Mouse (Mus musculus) ES-Bruce4 (cell line): ENCODE data around the gene Strip1. TPM values are rescaled to one million over a fixed set of nuclear protein-coding genes. Genes with fewer than 3 reads are reported as not detected.
A peak's percentile ranks its signal among the peaks of the same experiment; 100 is the strongest.

ENCODE experiments used
- H3K27ac ChIP-seq: 2 replicates; pipeline ENCODE4 v1.5.1; 2012; ENCODE audit warnings: low read length, inconsistent platforms; ENCODE audit not compliant: insufficient read depth
- H3K27me3 ChIP-seq: 2 replicates; pipeline ENCODE4 v1.6.1; 2012; ENCODE audit warnings: mild to moderate bottlenecking, low read length, inconsistent platforms; ENCODE audit not compliant: control insufficient read depth, poor library complexity, insufficient read depth, severe bottlenecking
- H3K36me3 ChIP-seq: 2 replicates; pipeline ENCODE4 v1.6.1; 2012; ENCODE audit warnings: inconsistent platforms, mild to moderate bottlenecking, low read length, moderate library complexity; ENCODE audit not compliant: control insufficient read depth, poor library complexity, insufficient read depth, severe bottlenecking
- H3K4me1 ChIP-seq: one replicate; pipeline ENCODE4 v1.8.1; 2011; ENCODE audit warnings: low read length; ENCODE audit not compliant: control insufficient read depth, insufficient read depth
- H3K4me3 ChIP-seq: 2 replicates; pipeline ENCODE4 v1.5.1; 2011; ENCODE audit warnings: low read depth, mild to moderate bottlenecking, low read length
- H3K9ac ChIP-seq: 2 replicates; pipeline ENCODE4 v1.6.1; 2012; ENCODE audit warnings: low read depth, mild to moderate bottlenecking, inconsistent platforms; ENCODE audit not compliant: poor library complexity, severe bottlenecking
- H3K9me3 ChIP-seq: replicated peaks from 2 replicates; pipeline ENCODE4 v1.6.1; 2012; ENCODE audit warnings: mild to moderate bottlenecking, low read length, inconsistent platforms; ENCODE audit not compliant: control insufficient read depth, poor library complexity, insufficient read depth, severe bottlenecking
- CTCF ChIP-seq: IDR thresholded peaks from one replicate; pipeline ENCODE4 v1.8.1; 2011; ENCODE audit warnings: low read depth, low read length
- EP300 ChIP-seq: IDR thresholded peaks from 2 replicates; pipeline ENCODE4 v1.6.1; 2011; ENCODE audit warnings: low read depth, low read length; ENCODE audit not compliant: insufficient read depth
- POLR2A ChIP-seq: IDR thresholded peaks from one replicate; pipeline ENCODE4 v1.8.1; 2011; ENCODE audit warnings: low read length; ENCODE audit not compliant: insufficient read depth
- polyA plus RNA-seq: library from polyadenylated mRNA; stranded (reverse); fragments of >200 nt; gene quantifications from 2 replicates; pipeline ENCODE4 v1.2.4, GENCODE M21; 2011; ENCODE audit warnings: low read depth; ENCODE audit not compliant: missing spikeins, insufficient read depth, insufficient read length

The Strip1 gene
- polyA plus RNA-seq, 1 experiment: 23.5 TPM

DNA sequence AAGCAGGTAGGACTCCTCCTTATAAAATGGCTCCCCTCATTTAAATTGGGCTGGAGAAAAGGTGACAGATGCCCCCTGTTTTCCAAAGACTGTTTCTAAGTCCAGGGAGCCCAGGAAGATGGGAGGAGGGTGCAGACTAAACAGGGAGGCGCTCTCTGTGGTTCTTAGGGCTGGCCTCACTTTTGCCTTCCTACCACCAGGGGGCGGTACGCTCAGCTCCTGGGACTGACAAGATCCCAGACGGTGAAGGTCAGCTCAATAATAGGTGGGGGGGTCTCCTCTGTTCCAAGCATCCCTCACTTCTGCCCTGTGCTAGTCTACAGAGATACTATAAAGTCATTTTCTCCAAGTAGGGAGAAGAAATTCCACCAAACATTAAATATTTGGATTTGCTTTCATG lies 26.2 kb downstream of the Strip1 start:
- Histone ChIP-seq H3K4me3 (no peak overlapping the region), H3K4me1 (no peaks in the 10 kb centered on the region), H3K27ac (no peak overlapping the region), H3K27me3 (no peaks in the 10 kb centered on the region), H3K9ac (no peak overlapping the region), H3K9me3 (no peaks in the 10 kb centered on the region), H3K36me3 (no peaks in the 10 kb centered on the region)
- TF ChIP-seq POLR2A (no peak), CTCF (peak; percentile 90), EP300 (no peak)

DNA sequence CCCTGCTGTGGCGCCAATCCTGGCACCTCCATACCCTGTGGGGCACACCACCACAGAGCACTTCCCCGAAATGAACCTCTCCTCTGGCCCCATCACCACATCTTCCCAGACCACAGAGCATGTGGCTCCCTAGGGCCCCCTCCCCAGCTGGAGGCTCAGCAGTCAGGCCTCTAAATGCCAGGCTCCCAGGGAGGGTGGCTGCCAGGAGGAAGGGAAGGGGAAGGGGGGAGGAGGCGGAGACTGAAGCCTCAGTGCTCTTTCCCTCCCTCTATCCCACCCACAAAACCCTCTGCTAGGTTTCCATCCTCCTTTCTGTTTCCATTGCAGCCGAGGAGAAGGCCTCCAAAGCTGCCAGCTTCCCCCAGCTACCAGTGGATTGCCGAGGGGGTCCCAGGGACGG lies 31.4 kb downstream of the Strip1 start:
- no peak overlapping the region for H3K9ac ChIP-seq
- H3K27me3 ChIP-seq: peaks cover 13% of the 10 kb centered on the region
- TF ChIP-seq EP300: no peak
- no peak overlapping the region for H3K4me3 ChIP-seq
- H3K4me1 ChIP-seq: no peaks in the 10 kb centered on the region
- no peaks in the 10 kb centered on the region for H3K36me3 ChIP-seq
- no peaks in the 10 kb centered on the region for H3K9me3 ChIP-seq
- H3K27ac ChIP-seq: no peak overlapping the region

DNA sequence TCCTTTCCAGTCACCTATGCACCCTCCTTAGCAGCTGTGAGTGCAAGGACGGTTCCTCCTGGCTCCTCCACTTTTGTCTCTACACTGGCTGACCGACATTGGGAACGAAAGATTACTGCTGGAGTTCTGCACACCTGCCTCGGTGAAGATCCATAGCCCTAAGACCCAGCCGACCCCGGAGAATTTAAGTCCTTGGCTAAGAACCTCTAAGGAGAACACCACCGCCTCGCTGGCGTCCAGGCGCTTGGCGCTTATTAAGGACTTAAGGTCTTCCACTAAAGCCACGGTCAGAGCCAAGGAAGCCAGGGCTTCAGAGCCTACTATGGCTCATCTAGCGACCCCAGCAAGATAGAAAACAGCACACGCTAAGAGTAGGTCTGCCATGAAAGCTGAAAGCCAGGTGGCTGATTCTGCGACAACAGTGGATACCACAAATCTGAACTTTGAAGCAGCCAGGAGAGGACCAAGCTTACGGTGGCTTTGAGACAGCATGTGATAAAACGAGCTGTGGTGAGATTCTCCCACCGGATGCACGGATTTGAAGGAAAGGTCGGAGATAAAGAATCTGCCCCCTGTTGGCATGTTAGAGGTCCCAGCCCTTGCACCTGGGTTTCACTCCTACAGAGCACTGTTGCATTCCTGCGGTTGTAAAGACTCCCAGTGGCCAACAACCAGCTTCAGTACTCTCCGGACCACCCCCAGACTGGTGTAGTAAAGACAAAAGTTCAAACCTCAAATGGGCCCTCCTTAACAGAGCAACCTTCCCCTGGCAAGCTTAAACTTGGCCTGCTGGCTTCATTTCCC lies 33.7 kb downstream of the Strip1 start:
- H3K4me3 ChIP-seq: no peak overlapping the region
- H3K9ac ChIP-seq: no peak overlapping the region
- H3K9me3 ChIP-seq: no peaks in the 10 kb centered on the region
- TF ChIP-seq CTCF: no peak
- no peak for TF ChIP-seq POLR2A
- no peak for TF ChIP-seq EP300
- no peak overlapping the region for H3K27ac ChIP-seq
- no peaks in the 10 kb centered on the region for H3K4me1 ChIP-seq
- peaks cover 21% of the 10 kb centered on the region for H3K27me3 ChIP-seq
- H3K36me3 ChIP-seq: no peaks in the 10 kb centered on the region

DNA sequence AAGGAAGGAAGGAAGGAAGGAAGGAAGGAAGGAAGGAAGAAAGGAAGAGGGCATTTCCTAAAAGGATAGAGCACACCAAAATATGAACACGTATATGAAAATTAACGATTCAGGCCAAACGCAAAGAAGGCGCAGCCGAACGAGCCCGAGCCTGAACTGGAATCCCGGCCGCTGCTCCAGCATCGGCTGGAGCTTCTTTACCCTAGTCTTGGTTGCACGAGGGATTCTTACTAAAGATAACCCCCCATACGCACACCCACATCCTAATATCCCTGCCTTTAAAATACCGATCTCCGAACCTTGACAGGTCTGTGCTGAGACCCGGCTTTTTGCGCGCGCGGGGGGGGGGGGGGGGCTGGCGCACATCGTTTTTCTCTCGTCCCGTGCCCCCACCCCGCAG lies 34.4 kb downstream of the Strip1 start:
- TF ChIP-seq POLR2A (no peak), CTCF (no peak), EP300 (no peak)
- Histone ChIP-seq H3K9ac (no peak overlapping the region), H3K27ac (no peak overlapping the region), H3K9me3 (no peaks in the 10 kb centered on the region), H3K27me3 (peaks cover 21% of the 10 kb centered on the region), H3K4me1 (no peaks in the 10 kb centered on the region), H3K36me3 (no peaks in the 10 kb centered on the region), H3K4me3 (no peak overlapping the region)

DNA sequence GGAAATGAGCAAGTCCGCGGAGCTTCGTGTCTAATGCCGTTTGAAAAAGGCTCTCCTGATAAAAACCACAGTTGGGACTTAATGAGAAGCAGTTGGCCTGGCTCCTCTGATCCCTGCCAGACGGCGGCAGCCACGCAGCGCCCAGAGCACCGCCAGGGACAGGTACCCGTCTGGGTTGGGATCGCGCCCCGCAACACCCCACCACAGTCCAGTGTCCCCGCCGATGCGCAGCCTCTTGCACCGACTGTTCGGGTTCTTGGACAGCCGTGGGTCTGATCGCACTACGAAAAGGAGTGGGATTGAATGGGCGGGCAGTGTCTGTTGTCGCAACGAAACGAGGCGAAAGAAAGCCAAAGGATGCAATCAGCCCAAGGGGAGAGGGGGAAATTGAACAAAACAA lies 34.9 kb downstream of the Strip1 start:
- Histone ChIP-seq H3K27me3 (peaks cover 21% of the 10 kb centered on the region), H3K4me1 (no peaks in the 10 kb centered on the region)

DNA sequence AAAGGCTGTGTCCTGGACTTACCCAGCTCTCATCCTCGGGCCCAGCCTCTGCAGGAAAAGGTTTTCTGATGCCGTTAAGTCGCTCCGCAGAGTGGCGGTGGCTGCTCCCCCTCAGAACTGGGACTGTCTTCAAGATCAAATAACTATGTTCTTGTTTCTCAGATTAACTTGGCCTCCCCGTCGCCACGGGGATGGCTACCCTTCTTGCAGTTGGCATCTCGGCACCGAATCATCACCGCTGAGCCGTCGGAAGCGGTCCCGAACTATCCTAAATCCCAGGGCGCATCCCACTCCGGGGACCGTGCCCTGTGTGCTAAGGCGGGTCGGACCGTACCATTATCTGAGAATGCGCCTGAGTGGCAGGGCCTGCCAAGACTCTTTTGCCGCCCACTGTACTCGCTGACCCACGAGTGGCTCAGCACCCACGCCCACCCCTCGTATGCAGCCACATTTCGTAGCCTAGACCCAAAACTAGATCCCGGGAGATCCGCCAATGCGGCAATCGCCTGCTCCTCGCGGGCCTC lies 35.5 kb downstream of the Strip1 start:
- no peaks in the 10 kb centered on the region for H3K36me3 ChIP-seq
- H3K27me3 ChIP-seq: peaks cover 21% of the 10 kb centered on the region
- H3K4me1 ChIP-seq: no peaks in the 10 kb centered on the region
- H3K9ac ChIP-seq: no peak overlapping the region
- peak overlapping the region; percentile 49 for H3K4me3 ChIP-seq
- TF ChIP-seq POLR2A (no peak), EP300 (no peak), CTCF (no peak)
- H3K9me3 ChIP-seq: no peaks in the 10 kb centered on the region
- H3K27ac ChIP-seq: no peak overlapping the region

More for the DNA sequence above, 34.9 kb downstream of the Strip1 start:
- Histone ChIP-seq H3K27ac (no peak overlapping the region), H3K36me3 (no peaks in the 10 kb centered on the region), H3K9me3 (no peaks in the 10 kb centered on the region), H3K9ac (no peak overlapping the region), H3K4me3 (peak overlapping the region; percentile 49; the same call in 1 of the 2 replicates)
- TF ChIP-seq POLR2A (no peak), EP300 (no peak), CTCF (no peak)
